Comparison of ENCODE assay signal across 23 mouse cellular contexts in genomic region chr16:96398806-96399205, GRCm38 (mm10). TPM values are rescaled to one million over a fixed set of nuclear protein-coding genes. Genes with fewer than 3 reads are reported as not detected.
"Had no signal": no experiment of that assay in that cellular context is flagged by ENCODE, and none has a peak within 500 bp of the region (broad histone marks: within the 10 kb centered on the region; RNA-seq: fewer than 3 reads in every experiment).

No protein-coding gene starts in this region.

- DNase-seq: heart, postnatal 10 days; heart, postnatal 14 days; heart, postnatal 36 days; heart, postnatal 4 days; kidney, adult 11 months; kidney, adult 18-20 months; kidney, adult 2 months; kidney, adult 8-10 months; kidney, adult 9 months; kidney, postnatal 10 days; kidney, postnatal 14 days; kidney, postnatal 25 days; kidney, postnatal 4 days; layer of hippocampus, adult 9-11 months; layer of hippocampus, postnatal 36 days had no signal

RNA-seq across cellular contexts. Expression of gene Itgb2l, which starts 44.6 kb away (rescaled TPM):
- total RNA-seq: heart, postnatal 10 days; heart, postnatal 14 days; heart, postnatal 25 days; heart, postnatal 36 days; heart, postnatal 4 days; layer of hippocampus, adult 18-20 months; layer of hippocampus, adult 2 months; layer of hippocampus, adult 8-10 months; layer of hippocampus, postnatal 14 days; layer of hippocampus, postnatal 25 days; layer of hippocampus, postnatal 36 days; left cerebral cortex, adult 18-20 months; left cerebral cortex, adult 2 months had no signal
